In the genomic region with DNA sequence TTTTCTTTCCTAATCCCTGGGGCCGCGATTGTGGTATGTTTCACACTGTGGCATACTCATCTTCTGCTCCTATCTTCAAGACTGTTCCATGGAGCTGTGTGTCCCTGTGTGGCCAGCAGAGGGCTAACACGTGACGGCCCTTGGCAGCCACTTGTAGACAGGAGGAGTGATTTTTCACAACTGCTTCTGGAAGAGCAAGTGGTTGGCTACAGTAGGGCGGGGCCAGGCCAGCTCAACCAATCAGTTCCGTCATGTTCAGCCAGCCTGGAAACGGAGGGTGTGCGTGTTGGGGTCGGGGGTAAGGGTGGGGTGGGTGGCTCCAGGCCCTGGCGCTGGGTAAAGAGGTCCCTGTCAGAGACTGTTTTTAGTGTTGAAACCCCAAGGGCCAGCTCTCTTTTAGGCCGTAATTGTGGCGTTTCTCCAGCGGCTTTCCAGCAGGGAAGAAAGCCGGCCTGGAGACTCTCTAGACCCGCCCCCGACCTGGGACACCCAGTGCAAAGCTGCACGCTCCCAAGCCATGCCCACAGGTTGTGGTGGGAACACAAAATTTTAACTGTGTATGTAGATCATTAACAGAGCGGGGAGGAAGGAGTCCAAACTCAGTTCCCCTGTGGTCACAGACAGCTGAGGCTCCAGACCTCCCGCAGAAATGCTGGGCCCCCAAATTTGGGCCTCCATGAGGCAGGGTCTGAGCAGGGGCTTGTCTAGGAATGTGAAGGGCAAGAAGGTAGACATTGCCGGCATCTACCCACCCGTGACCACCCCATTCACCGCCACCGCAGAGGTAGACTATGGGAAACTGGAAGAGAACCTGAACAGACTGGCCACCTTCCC, we compare ENCODE assay signal across 8 mouse cellular contexts. TPM values are rescaled to one million over a fixed set of nuclear protein-coding genes. Genes with fewer than 3 reads are reported as not detected.
DNase-seq lines count a peak whose midpoint lies in the region; ATAC-seq lines count a peak whose summit lies in the region.

A gene (plus strand): TSS at position 342 of the 834 bp plus-strand sequence.

- H3K27ac ChIP-seq in embryonic facial prominence, embryonic 13.5 days: no peak within 1 kb of the TSS
- peak within 1 kb of the TSS; percentile 20; the same call in 1 of the 2 replicates for H3K27ac ChIP-seq in liver, embryonic 12.5 days

- H3K4me1 ChIP-seq in embryonic facial prominence, embryonic 13.5 days: peaks cover 13% of the 10 kb centered on the region; the same call in 1 of the 2 replicates
- 0 out of 2 replicates have a peak, but pooled peaks cover 7% of the 10 kb centered on the region for H3K4me1 ChIP-seq in liver, embryonic 12.5 days

- H3K27me3 ChIP-seq in embryonic facial prominence, embryonic 13.5 days: no peaks in the 10 kb centered on the region; the same call in 1 of the 2 replicates
- H3K27me3 ChIP-seq in liver, embryonic 12.5 days (replicated peaks): peaks cover 24% of the 10 kb centered on the region

- H3K9me3 ChIP-seq in embryonic facial prominence, embryonic 13.5 days: no peaks in the 10 kb centered on the region
- H3K9me3 ChIP-seq in liver, embryonic 12.5 days (replicated peaks): no peaks in the 10 kb centered on the region

- peak; percentile 77; the same call in 1 of the 2 replicates for ATAC-seq in embryonic facial prominence, embryonic 13.5 days (ENCODE audit: insufficient number of reproducible peaks, insufficient read depth, low FRiP score, low TSS enrichment, low read depth)
- peak; percentile 81 for ATAC-seq in liver, embryonic 12.5 days

- peak within 1 kb of the TSS; percentile 37 for H3K4me3 ChIP-seq in embryonic facial prominence, embryonic 13.5 days
- H3K4me3 ChIP-seq in liver, embryonic 12.5 days: peak within 1 kb of the TSS; percentile 42

- peak within 1 kb of the TSS; percentile 63 for H3K9ac ChIP-seq in embryonic facial prominence, embryonic 13.5 days
- peak within 1 kb of the TSS; percentile 14; the same call in 1 of the 2 replicates for H3K9ac ChIP-seq in liver, embryonic 12.5 days

- no peaks in the 10 kb centered on the region for H3K36me3 ChIP-seq in embryonic facial prominence, embryonic 13.5 days
- no peaks in the 10 kb centered on the region for H3K36me3 ChIP-seq in liver, embryonic 12.5 days

- DNase-seq in A20 (ENCODE audit: low read depth, low spot score): peak; percentile 71
- DNase-seq in adrenal gland, adult (ENCODE audit: inconsistent age in 2 of 2, low spot score in 1 of 2): peak; percentile 82 to 90
- DNase-seq in heart, adult 8-10 months (ENCODE audit: low spot score): peak; percentile 81
- DNase-seq in kidney, adult 8-10 months: peak; percentile 93
- DNase-seq in naive thymus-derived CD4-positive, alpha-beta T cell, adult 2 months (ENCODE audit: low read depth): peak; percentile 72
- DNase-seq in thymus, adult 18-20 months: peak; percentile 21 to 33

- 19% methylated on average over 23 of the region's 23 CpGs for WGBS in embryonic facial prominence, embryonic 13.5 days
- 16% methylated on average over 23 of the region's 23 CpGs for WGBS in liver, embryonic 12.5 days (ENCODE audit: insufficient replicate concordance)

- H3K4me2 ChIP-seq in embryonic facial prominence, embryonic 13.5 days: peak within 1 kb of the TSS; percentile 60
- peak within 1 kb of the TSS; percentile 62 for H3K4me2 ChIP-seq in liver, embryonic 12.5 days

RNA-seq across cellular contexts. Expression of the gene that starts here (rescaled TPM):
- polyA plus RNA-seq in embryonic facial prominence, embryonic 13.5 days (2015; fragmentation: Nextera tagmentation; extraction: Ambion mirVana): 1.3 and 3.3 TPM in 2 replicates
- total RNA-seq in heart, adult 8-10 months (2022): 1 to 10 TPM in 3 of 4 experiments, under 1 TPM in 1; 0.92 to 2.5 (median 1.5) TPM
- polyA plus RNA-seq in liver, embryonic 12.5 days (2016; fragmentation: Nextera tagmentation; extraction: Ambion mirVana): 11.6 and 11.9 TPM in 2 replicates

Comparison
In these comparisons a context has a peak if more than half of its experiments do, and no peak if none do; other contexts are left out.
1. DNase-seq: peak in every context shown above with its lines; median percentile 93 in kidney, adult 8-10 months; 86 in adrenal gland, adult; 81 in heart, adult 8-10 months; 72 in naive thymus-derived CD4-positive, alpha-beta T cell, adult 2 months; 71 in A20; 27 in thymus, adult 18-20 months.